7 mouse cellular contexts compared by ENCODE assay signal in genomic region chr14:56778200-56778932, GRCm38 (mm10). TPM values are rescaled to one million over a fixed set of nuclear protein-coding genes. Genes with fewer than 3 reads are reported as not detected.
A peak's percentile ranks its signal among the peaks of the same experiment; 100 is the strongest.
DNase-seq lines count a peak whose midpoint lies in the region; ATAC-seq lines count a peak whose summit lies in the region.

Gene Pspc1, minus strand, starts transcription at chr14:56778316.

- DNase-seq in adrenal gland, adult 8-10 months: peak; percentile 96
- DNase-seq in embryo, embryonic 9.5 days (ENCODE audit: extremely low spot score): peak; percentile 97
- peak; percentile 93 to 96 for DNase-seq in gastrocnemius, postnatal 4 days (ENCODE audit: low spot score in 2 of 2)
- DNase-seq in left cerebral cortex, postnatal 36 days (ENCODE audit: low spot score in 2 of 2): peak; percentile 97 to 98
- peak; percentile 100 for DNase-seq in midbrain, embryonic 11.5 days (ENCODE audit: low spot score, missing footprints)
- peak; percentile 96 for DNase-seq in skeletal muscle tissue, adult 2 months (ENCODE audit: low read depth, low spot score)

- peak within 1 kb of the TSS; percentile 96 for H3K27ac ChIP-seq in intestine, embryonic 16.5 days (ENCODE audit: low read length)
- H3K27ac ChIP-seq in midbrain, embryonic 11.5 days (ENCODE audit: low read depth, low read length): peak within 1 kb of the TSS; percentile 91

- H3K4me3 ChIP-seq in intestine, embryonic 16.5 days (ENCODE audit: low read length): peak within 1 kb of the TSS; percentile 90
- peak within 1 kb of the TSS; percentile 96 for H3K4me3 ChIP-seq in midbrain, embryonic 11.5 days (ENCODE audit: low read depth, low read length)

- H3K4me1 ChIP-seq in intestine, embryonic 16.5 days (ENCODE audit: control insufficient read depth, insufficient read depth, low read length): peaks cover 7% of the 10 kb centered on the region
- peaks cover 11% of the 10 kb centered on the region; the same call in 1 of the 2 replicates for H3K4me1 ChIP-seq in midbrain, embryonic 11.5 days (ENCODE audit: control insufficient read depth, insufficient read depth, low read length)

- ATAC-seq in intestine, embryonic 16.5 days: peak; percentile 97
- peak; percentile 97 for ATAC-seq in midbrain, embryonic 11.5 days (ENCODE audit: low FRiP score)

- intact Hi-C loops in left cerebral cortex, postnatal 36 days (cut with DNase I): loop anchor here (5.0 kb wide), 1 partner anchor 34 kb away; the partner anchor contains the start of gene Zmym5

- H3K4me2 ChIP-seq in intestine, embryonic 16.5 days (ENCODE audit: low read depth, low read length): peak within 1 kb of the TSS; percentile 71
- H3K4me2 ChIP-seq in midbrain, embryonic 11.5 days: peak within 1 kb of the TSS; percentile 81

- WGBS in intestine, embryonic 16.5 days: under 1% methylated on average over 36 of the region's 36 CpGs
- WGBS in midbrain, embryonic 11.5 days: 0% methylated on average over 36 of the region's 36 CpGs

- H3K9me3 ChIP-seq in intestine, embryonic 16.5 days (ENCODE audit: control insufficient read depth, low read length): no peaks in the 10 kb centered on the region
- H3K9me3 ChIP-seq in midbrain, embryonic 11.5 days (ENCODE audit: control insufficient read depth, low read length): no peaks in the 10 kb centered on the region

- no peaks in the 10 kb centered on the region for H3K27me3 ChIP-seq in intestine, embryonic 16.5 days (replicated peaks; ENCODE audit: control insufficient read depth, insufficient read depth, low read length)
- no peaks in the 10 kb centered on the region for H3K27me3 ChIP-seq in midbrain, embryonic 11.5 days (ENCODE audit: control insufficient read depth, insufficient read depth, low read length)

- H3K9ac ChIP-seq in intestine, embryonic 16.5 days (ENCODE audit: low read depth, low read length): peak within 1 kb of the TSS; percentile 89
- peak within 1 kb of the TSS; percentile 96 for H3K9ac ChIP-seq in midbrain, embryonic 11.5 days (ENCODE audit: low read length)

- no peaks in the 10 kb centered on the region for H3K36me3 ChIP-seq in intestine, embryonic 16.5 days (ENCODE audit: control insufficient read depth, insufficient read depth, low read length)
- no peaks in the 10 kb centered on the region for H3K36me3 ChIP-seq in midbrain, embryonic 11.5 days (ENCODE audit: control insufficient read depth, insufficient read depth, low read length)

RNA-seq across cellular contexts. Expression of gene Pspc1, which starts in this region (rescaled TPM):
- 10 to 100 TPM; 21.5 to 40.4 (median 28.4) TPM for total RNA-seq in adrenal gland, adult 8-10 months (2022)
- 10 to 100 TPM; 28.8 to 29.3 TPM for total RNA-seq in gastrocnemius, postnatal 4 days (2021)
- 17.3 and 17.5 TPM in 2 replicates for polyA plus RNA-seq in intestine, embryonic 16.5 days (2015; fragmentation: Nextera tagmentation; extraction: Ambion mirVana)
- 10 to 100 TPM; 56.8 to 58.1 TPM for total RNA-seq in left cerebral cortex, postnatal 36 days (2021)
- 67.3 and 68.2 TPM in 2 replicates for polyA plus RNA-seq in midbrain, embryonic 11.5 days (2014; fragmentation: Nextera tagmentation; extraction: Ambion mirVana)

Comparison
In these comparisons a context has a peak if more than half of its experiments do, and no peak if none do; other contexts are left out.
1. Peak in every context shown above with its lines: DNase-seq, ATAC-seq, H3K4me3 ChIP-seq and H3K27ac ChIP-seq.